Mouse (Mus musculus) erythroid progenitor cell, adult 5-6 weeks (primary cell): ENCODE measurements at regions not wholly inside any gene's neighbourhood (a gene's known extent, or its start where the extent isn't known, plus 50 kb on each side); places are given as distances from the start of the nearest gene placed in this dataset.

Source experiments
- ATAC-seq: replicated peaks from 2 replicates; pipeline ENCODE4 v1.8.0; 2016; ENCODE audit warnings: moderate number of reproducible peaks, mild to moderate bottlenecking, moderate TSS enrichment, inconsistent platforms; ENCODE audit not compliant: poor library complexity, low FRiP score, severe bottlenecking

DNA sequence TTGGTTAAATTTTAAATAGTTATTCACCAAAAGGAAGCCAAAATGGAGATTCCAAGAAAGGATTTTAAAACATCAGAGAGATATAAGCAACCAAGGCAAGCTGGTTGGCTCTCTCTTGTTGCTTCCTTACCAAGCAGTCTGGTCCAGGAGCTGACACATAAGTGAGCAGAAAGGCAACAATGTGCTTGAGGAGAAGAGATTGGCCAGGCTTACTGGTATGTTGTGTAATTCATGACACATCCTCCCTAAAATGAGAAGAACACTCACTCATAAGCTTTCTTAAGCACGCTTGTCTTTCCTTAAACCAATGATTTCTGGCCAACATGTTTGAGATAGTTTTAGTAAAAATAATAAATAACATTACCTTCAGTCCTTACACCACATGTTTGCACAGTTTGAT, 374.2 kb downstream of the Ipo11 start:
- ATAC-seq = no peak

DNA sequence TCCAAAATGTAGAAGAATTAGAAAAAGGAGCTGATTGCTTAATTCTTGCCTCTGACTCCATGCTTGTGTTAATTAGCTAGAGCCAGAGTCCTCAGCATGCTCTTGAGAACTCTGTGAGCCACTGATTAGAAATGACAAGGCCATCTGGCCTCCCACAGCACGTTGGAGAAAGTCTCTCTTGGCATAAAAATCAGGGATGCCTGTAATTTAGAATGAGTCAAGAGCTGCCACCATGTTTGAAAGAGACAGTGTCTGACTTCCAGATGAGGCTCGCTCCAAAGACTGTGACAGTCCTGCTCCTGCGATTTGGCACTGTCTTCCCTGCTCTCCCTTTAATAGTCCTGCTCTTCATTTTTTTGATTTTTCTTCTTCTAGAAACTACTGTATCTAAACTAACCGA, 374.6 kb downstream of the Ipo11 start:
- ATAC-seq = no peak

- no peak for ATAC-seq
These were observed 411.2 kb downstream of the Ipo11 start for GRCm38 (mm10) chr13:106525406-106526206.

GRCm38 (mm10) chr13:106514510-106515169, 422.1 kb downstream of the Ipo11 start:
- ATAC-seq = no peak

DNA sequence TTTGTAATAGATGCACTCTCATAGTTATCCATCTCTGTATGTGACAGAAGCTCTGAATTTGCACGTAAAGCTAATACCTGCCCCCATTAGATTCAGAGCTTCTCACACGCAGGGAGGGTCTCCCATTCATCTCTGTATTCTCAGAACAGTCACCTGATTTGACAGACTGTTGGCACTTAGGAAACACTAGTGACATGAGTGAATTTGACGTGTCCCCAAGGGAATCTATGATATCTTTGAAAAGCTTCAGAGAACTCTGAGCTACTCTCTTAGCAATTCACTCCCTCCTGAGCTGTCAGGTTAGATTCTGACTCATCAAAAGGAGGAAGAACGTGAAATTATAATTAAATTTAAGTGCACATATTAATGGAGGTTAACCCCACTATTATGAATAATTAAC, 423.1 kb downstream of the Ipo11 start:
- no peak for ATAC-seq

DNA sequence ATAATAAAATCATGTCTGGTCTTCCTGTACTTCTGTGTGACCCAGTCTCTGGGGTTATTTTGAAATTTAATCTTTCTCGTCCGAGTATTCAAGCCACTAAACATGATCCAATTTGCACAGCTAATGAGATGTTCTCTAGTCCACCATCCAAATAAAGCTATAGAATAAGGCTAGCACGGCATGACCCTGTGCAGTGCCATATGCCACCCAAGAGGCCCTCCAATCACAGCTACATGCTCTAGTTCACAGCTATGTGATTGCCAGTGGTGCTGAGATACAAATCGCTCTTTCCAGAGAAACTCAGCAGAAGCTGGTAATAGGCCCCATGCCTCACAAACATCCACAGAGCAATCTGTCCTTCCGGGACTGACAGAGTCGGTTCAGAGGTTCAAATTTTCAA, 426.3 kb downstream of the Ipo11 start:
- ATAC-seq = no peak

- no peak for ATAC-seq
These were observed 435.5 kb downstream of the Ipo11 start for GRCm38 (mm10) chr13:106501273-106501672.

- no peak for ATAC-seq
These were observed 465.5 kb downstream of the Ipo11 start for GRCm38 (mm10) chr13:106471264-106471663.

DNA sequence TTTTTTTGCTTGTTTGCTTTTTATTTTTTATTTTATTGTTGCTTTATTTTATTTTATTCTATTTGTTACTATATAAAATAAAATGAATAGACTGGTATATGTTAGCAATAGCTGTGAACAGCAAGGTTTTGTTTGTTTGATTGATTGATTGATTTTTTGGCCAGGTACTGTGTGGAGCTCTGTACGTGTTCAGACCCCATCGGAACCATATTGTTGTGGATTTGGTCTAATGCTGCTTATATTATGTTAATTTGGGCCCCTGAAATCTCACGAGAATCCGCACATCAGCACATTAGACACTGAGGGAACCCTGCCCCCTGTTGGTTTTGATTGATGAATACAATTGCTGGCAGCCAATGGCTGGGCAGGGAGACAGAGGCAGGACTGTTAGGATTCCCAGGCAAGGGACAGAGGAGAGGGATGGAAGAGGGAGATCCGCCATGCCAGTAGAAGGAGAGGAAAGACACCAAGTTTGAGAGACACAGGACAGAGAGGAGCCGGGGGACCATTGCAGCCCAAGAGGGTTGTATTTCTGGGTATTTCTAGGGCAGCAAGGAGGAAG, 482.3 kb downstream of the Ipo11 start:
- ATAC-seq = no peak

DNA sequence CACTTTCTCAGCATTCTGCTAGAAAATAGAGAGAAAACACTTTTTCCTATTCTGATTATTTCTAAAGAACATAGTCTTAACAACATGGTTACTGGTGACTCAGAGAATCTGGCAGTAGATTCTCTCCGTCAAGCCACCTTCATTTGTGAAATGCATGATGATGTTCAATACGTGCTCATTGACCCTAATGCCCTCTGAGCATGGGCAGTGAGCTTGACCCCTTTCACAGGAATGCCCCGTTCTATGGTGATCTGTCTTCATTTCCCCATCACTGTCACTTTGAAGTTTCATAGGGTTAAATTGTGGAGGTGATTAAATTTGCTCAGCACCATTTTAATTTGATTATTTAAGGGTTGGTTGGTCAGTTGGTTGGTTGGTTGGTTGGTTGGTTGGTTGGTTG, 504.6 kb downstream of the Ipo11 start:
- ATAC-seq = no peak

DNA sequence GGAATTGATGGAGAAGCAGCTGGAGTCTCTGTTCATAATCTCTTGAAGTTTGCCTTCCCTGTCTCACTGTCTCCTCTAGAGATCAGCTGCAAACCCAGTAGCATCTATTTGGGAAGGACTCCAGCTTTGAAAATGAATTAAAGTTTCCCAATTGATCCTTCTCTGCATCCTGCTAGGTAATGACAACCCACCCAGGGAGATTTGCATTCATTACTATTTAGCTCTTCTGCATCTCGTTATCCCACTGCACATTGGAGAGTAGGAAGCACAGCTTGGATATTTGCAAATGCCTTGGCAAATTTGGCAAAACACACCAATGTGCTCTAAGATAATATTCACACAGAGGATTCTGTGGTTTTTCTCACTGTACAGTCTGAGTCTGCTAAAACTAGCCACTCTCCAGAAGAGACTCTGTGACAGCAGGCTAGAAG, 530.1 kb downstream of the Ipo11 start:
- no peak for ATAC-seq

GRCm38 (mm10) chr13:106392642-106393041, 544.1 kb downstream of the Ipo11 start:
- no peak for ATAC-seq

DNA sequence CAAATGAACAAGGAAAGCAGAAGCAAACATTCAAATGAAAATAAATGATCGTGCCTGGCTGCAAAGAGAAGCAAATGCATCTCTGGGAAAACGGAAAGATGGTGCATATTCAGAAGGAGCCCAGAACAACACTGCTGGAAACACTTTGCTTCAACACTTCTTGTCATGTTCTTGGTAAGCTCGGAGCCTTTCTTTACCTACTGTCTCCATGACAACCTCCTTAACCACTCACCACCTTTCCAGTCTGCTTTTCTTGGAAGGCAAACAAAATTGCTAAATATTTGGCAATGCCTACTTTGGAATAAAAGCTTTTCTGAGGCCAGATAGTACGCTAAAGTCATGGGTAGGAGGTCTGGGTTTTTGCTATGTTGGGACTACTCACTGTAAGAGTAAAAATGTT, 548.1 kb downstream of the Ipo11 start:
- ATAC-seq = no peak

DNA sequence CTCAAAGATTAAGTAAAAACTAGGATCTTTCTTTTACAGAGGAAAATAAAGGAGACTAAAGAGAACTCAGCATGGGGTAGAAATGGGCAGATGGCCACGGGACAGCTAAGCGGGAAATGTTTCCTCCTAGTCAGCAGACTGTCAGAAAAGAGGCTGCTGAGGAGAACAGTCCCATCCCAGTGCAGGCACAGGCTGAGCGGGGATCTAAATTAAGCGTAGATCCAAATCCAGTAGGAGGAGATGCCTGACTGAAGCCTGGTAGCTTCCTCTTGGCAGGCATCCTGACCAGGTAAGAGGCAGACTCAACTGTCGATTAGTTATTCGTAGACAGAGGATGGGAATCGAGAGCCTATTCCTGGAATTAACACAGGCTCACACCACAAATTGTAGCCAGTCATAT, 569.2 kb downstream of the Ipo11 start:
- no peak for ATAC-seq

- no peak for ATAC-seq
These were observed 583.9 kb downstream of the Ipo11 start for GRCm38 (mm10) chr13:106352614-106353409.

GRCm38 (mm10) chr13:106332025-106332424, 604.7 kb downstream of the Ipo11 start:
- ATAC-seq = no peak

GRCm38 (mm10) chr13:106318980-106319379, 617.8 kb downstream of the Ipo11 start:
- ATAC-seq = no peak

DNA sequence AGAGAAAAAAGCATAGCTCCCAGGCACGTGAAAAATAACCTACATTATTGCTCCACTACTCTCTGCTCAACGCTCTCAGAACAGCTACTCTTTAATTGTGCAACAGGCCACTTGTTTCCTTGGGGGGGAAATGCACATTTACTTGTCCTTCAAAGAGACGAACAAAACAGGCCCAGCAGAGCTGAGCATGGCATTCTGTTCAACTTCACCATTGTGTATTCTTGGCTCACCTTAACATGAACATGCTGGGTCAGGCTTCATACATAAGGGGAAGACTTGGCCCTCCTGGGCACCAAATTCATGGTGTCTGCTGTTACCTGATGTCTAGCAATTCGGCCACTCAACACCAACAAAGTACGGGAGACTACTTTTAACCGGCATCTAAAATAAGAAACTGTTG, 618.3 kb downstream of the Ipo11 start:
- no peak for ATAC-seq

GRCm38 (mm10) chr13:106317300-106317699, 619.5 kb downstream of the Ipo11 start:
- no peak for ATAC-seq

GRCm38 (mm10) chr13:106281181-106281580, 655.6 kb downstream of the Ipo11 start:
- ATAC-seq = no peak
